Mouse (Mus musculus): Measurements from ENCODE around the gene Gm28557.
A peak's percentile ranks its signal among the peaks of the same experiment; 100 is the strongest.
"Not testable (repeated sequence)": the region's sequence is repeated elsewhere in the genome, so short reads cannot be mapped to it uniquely, and the experiment has no call there.

Gene Gm28557

GRCm38 (mm10) chr13:67108194-67108820 is at the start of gene Gm28557:
Gene Gm28557, minus strand, starts transcription at chr13:67108604.
- peak; percentile 74 for DNase-seq (ENCODE audit: low spot score)

DNA sequence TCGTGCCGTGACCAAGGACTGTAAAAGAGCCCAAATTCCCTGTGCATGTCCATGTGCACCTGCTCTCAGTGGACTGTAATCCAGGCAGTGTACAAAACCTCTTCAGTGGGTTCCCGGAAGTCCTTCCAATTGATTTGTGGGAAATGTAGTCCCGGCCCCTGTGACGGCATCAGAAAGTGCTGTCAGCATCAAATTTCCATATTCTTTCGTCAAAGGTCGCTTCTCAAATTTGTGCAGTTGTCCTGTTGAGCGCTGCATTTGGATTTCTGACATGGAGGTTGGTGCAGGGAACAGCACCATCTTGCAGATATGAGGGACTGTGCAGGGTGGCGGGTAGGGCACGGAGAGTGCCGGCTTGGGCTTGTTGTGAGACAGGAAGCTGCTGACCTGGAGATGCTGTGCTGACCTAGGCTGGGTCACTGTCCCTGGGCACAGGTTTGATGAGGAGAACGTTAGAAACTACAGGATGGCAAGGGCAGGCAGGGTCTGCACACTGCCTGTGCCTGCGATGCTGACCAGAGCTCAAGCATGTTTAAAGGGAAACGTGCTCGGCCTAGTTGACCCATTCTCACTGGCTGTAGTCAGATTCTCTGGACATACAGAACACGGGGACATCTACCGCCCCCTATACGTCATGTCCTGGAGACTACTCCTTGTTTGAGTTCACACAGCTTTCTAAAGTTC is 19.8 kb upstream of the Gm28557 start:
- peak; percentile 69 for DNase-seq (ENCODE audit: low spot score)

DNA sequence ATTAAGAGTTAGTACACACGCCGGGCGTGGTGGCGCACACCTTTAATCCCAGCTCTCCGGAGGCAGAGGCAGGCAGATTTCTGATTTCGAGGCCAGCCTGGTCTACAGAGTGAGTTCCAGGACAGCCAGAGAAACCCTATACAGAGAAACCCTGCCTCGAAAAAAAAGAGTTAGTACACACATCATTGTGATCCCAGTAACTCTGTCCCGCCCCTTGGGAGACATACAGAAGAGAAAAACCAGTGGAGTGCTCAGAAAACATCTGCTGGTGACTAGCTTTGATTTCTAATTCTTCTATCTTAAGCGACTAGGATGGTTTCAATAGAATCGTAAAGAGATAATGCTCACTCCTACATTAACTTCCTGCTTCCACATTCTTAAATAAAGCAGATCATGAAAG is 19.1 kb upstream of the Gm28557 start:
- not testable (repeated sequence) for DNase-seq (ENCODE audit: low spot score)

- no peak for DNase-seq (ENCODE audit: low spot score)
These were observed 16.1 kb upstream of the Gm28557 start for GRCm38 (mm10) chr13:67124460-67124859.

DNA sequence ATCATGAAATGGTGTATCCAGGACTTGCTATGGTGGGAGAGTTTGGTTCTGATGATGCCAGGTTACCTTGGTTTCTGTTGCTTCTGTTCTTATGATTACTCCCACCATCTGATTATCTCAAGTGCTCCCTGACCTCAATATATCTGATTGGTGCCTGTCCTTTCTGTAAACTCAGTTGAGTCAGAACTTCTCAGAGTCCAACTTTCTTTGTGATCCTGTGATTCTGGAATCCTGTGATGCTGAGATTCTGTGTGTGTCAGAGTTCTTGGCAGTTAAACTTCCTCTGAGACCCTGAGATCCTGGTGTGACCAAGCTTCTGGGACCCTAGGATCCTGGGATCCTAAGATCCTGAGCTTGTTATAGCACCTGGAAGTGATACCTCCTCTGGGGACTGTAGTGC is 13.0 kb upstream of the Gm28557 start, which contains the start of gene Zfp759:
Gene Zfp759, plus strand, starts transcription at position 301 of the 400 bp plus-strand sequence.
- DNase-seq (ENCODE audit: low spot score), result not testable (repeated sequence)

GRCm38 (mm10) chr13:67116163-67116562 is 7.8 kb upstream of the Gm28557 start, which contains the start of gene Rslcan18:
Gene Rslcan18, minus strand, starts transcription at chr13:67116263.
- not testable (repeated sequence) for DNase-seq (ENCODE audit: low spot score)

DNA sequence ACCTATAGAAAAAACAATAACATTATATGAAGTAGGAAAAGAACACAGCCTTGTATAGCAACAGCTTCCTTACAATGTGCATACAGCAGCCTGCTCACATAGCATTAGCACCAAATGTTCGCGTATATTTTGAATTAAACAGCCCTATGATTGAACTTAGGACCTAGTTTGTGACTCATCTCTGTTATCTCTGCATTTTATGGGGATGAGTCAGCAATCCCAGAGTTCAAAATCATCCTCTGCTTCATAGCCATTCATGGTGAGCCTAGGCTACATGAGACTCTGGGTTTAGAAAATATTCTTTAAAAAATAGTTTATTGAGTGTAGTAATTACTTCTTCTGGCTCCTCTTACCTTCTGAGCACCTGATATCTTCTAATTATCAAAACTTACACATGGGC is 4.9 kb upstream of the Gm28557 start:
- no peak for DNase-seq (ENCODE audit: low spot score)

DNA sequence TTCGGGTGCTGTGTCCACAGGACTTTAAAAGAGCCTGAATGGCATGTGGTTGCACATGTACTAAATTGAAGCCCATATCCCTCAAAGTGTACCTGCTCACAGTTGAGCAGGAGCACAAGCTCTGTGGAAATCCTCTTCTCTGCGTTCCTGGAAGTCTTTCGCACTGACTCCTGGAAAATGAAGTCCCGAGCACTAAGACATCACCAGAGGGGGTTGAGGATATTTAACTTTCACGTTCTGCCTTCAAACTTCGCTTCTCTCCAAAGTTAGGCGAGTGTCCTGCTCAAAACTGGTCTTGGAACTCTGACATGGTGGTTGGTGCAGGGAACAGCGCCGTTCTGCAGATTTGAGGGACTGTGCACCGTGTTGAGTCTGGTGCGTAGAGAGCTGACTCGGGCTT is 3.7 kb upstream of the Gm28557 start:
- no peak for DNase-seq (ENCODE audit: low spot score)

GRCm38 (mm10) chr13:67108821-67109206 is 410 bp upstream of the Gm28557 start:
- peak; percentile 28 for DNase-seq (ENCODE audit: low spot score)

DNA sequence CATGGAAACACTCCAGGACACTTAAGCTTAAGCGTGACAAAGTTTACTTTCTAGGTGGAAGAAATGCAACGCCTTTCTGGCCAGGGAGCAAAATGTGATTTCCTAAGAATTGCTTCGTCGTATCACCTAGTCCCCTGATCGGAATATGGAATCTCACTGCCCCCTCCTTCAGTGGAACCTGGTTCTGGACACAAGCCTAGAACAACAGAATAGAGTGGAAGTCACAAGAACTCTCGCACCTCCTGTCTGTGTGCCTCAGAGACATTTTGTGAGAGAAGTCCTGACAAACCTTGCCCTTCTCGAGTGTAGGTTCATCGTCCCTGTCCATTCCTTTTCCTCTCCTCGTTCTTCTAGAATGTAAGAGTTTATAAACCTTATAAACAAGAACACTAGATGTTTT is 723 bp downstream of the Gm28557 start:
- DNase-seq (ENCODE audit: low spot score), result no peak

DNA sequence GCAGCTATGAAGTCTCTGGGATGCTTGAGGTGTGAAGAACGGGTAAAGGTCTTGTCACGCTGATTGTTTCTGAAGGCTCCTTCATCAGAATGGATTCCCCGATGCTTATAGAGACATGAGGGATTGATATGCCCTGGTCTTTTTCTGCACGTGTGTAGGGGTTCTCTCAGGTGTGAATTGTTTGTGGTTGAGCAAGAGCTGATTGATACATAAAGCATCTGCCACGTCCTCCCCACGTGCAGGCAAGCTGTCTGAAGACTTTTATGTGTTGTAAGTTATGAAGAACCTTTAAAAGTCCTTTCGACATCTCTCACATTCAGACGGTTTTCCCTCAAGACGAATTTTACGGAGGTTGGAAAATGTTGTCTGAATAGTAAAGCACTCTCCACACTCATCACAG is 10.5 kb downstream of the Gm28557 start, which contains the start of gene Zfp708:
Gene Zfp708, minus strand, starts transcription at position 101 of the 400 bp plus-strand sequence.
- no peak for DNase-seq (ENCODE audit: low spot score)

DNA sequence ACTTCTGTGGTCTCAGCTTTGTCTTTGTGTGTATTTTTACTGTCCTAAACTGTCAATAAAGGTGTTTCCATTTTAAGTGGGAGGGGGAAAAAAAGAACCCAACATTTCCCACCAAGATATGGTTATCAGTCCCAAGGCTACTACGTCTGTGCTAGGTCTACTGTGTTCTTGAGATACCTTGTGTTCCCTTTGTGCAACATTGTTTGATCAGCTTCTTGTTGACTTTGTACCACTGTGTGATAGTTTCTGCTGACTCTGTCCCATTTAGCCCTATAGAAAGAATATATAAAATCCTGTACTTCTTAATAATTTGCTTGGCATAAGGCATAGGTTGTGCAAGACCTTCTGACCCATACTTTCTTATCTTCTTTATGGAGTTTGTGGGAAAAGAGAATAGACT is 18.2 kb downstream of the Gm28557 start:
- DNase-seq (ENCODE audit: low spot score), result no peak

- DNase-seq (ENCODE audit: low spot score), result no peak
These were observed 26.5 kb downstream of the Gm28557 start for GRCm38 (mm10) chr13:67081946-67082345.

- DNase-seq (ENCODE audit: low spot score), result peak; percentile 74
These were observed 27.2 kb downstream of the Gm28557 start for GRCm38 (mm10) chr13:67081142-67081713.

DNA sequence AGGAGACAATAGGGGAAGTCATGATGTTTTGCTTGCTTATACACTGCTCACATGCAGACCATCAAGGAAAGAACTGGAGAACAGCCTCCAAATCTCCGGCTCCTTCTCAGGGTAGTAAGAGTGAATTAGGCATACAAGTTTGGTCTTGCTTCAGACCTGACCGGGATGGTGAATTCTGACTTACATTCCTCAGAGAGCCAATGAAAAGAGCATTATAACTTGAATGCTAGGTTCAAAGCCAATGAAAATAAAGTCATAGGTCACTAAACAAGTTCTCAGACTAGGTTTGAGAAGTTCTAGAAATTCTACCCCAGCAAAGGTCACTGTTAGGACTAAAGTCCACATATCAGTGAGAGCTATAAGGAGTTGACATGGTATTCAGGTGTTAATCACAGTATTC is 31.2 kb downstream of the Gm28557 start:
- no peak for DNase-seq (ENCODE audit: low spot score)

DNA sequence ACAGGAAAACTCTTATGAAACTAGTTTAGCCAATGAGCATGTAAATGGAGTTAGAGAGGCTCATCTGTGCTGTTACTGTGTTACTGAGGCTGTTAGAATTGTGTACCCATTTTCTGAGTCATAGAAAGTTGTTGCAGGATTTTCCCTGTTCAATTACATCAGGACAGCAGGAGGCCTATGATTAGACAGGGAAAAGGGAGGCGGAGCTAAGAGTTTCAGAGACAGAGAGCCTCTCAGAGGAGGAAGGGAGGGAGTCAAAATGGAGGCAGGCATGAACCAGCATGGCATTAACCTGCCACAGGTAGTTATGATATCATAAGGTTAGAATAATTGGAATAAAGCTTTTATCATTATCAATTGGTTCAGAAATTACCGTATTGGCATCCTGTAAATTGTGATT is 35.6 kb downstream of the Gm28557 start:
- no peak for DNase-seq (ENCODE audit: low spot score)

- DNase-seq (ENCODE audit: low spot score), result no peak
These were observed 43.0 kb downstream of the Gm28557 start for GRCm38 (mm10) chr13:67065386-67065785.

DNA sequence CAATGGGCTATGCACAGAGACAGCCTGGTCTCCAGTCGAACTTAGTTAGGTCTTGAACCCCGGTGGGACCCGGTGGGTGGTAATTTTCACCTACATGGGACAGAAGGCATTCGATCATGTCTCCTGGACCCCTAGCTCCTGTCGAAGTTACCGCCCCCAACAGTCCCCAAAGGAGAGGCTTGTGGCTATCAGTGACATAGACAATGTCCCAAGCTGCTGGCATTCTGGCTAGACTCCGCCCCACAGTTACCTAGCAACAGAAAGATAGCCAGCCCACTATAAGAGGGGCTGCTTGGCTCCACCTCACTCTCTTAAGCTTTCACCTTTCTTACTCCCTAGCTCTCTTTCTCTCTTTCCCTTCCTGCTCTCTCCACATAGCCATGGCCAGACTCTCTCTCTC is 46.0 kb downstream of the Gm28557 start:
- no peak for DNase-seq (ENCODE audit: low spot score)

GRCm38 (mm10) chr13:67060786-67061358 is 47.5 kb downstream of the Gm28557 start, which contains the start of gene Zfp712:
Gene Zfp712, minus strand, starts transcription at chr13:67061170.
- peak; percentile 83 for DNase-seq (ENCODE audit: low spot score)

- no peak for DNase-seq (ENCODE audit: low spot score)
These were observed 48.1 kb downstream of the Gm28557 start for GRCm38 (mm10) chr13:67060161-67060785.
